Mouse (Mus musculus): ENCODE measurements around the gene Baiap2l1. TPM values are rescaled to one million over a fixed set of nuclear protein-coding genes. Genes with fewer than 3 reads are reported as not detected.

The Baiap2l1 gene
- total and polyA plus RNA-seq, 2 experiments from 2014 or later, result 6.0 to 11.1 TPM

- H3K9ac ChIP-seq (replicated peaks; ENCODE audit: low read depth, low read length), result peak overlapping the region; percentile 65
- H3K36me3 ChIP-seq (replicated peaks; ENCODE audit: control insufficient read depth, insufficient read depth, low read length), result no peaks in the 10 kb centered on the region
- peak overlapping the region; percentile 74 for H3K4me3 ChIP-seq (ENCODE audit: low read depth, low read length)
- no peaks in the 10 kb centered on the region for H3K9me3 ChIP-seq (replicated peaks; ENCODE audit: control insufficient read depth, low read length)
- H3K27me3 ChIP-seq (ENCODE audit: control insufficient read depth, insufficient read depth, low read length), result no peaks in the 10 kb centered on the region
- H3K27ac ChIP-seq (ENCODE audit: low read depth), result peak overlapping the region; percentile 83
- DNase-seq (ENCODE audit: low spot score), result peak; percentile 51
- no peak for TF ChIP-seq EP300 (IDR thresholded peaks at IDR 0.05; ENCODE audit: low read depth)
- TF ChIP-seq CTCF (IDR thresholded peaks at IDR 0.05; ENCODE audit: low read depth), result no peak
- H3K4me1 ChIP-seq (ENCODE audit: control insufficient read depth, insufficient read depth), result 0 out of 2 replicates have a peak, but pooled peaks cover 7% of the 10 kb centered on the region
- peak; percentile 27 for ATAC-seq (ENCODE audit: insufficient read depth, low read depth)
- 2% methylated on average over 25 of the region's 25 CpGs for WGBS
- H3K4me2 ChIP-seq (ENCODE audit: low read depth, low read length), result peak overlapping the region; percentile 86
Observed at GRCm38 (mm10) chr5:144222811-144223502, 135.0 kb downstream of the Baiap2l1 start.

GRCm38 (mm10) chr5:144221305-144221704 is 136.6 kb downstream of the Baiap2l1 start:
- H3K4me1 ChIP-seq (ENCODE audit: control insufficient read depth, insufficient read depth), result 0 out of 2 replicates have a peak, but pooled peaks cover 7% of the 10 kb centered on the region
- WGBS, result 51% methylated on average over 4 of the region's 4 CpGs
- H3K4me2 ChIP-seq (ENCODE audit: low read depth, low read length), result no peak overlapping the region; the same call in 1 of the 2 replicates
- 0 out of 2 replicates have a peak, but pooled peaks cover 6% of the 10 kb centered on the region for H3K36me3 ChIP-seq (replicated peaks; ENCODE audit: control insufficient read depth, insufficient read depth, low read length)
- no peak overlapping the region for H3K4me3 ChIP-seq (ENCODE audit: low read depth, low read length)
- peak; percentile 27 for DNase-seq (ENCODE audit: low spot score)
- H3K9me3 ChIP-seq (replicated peaks; ENCODE audit: control insufficient read depth, low read length), result no peaks in the 10 kb centered on the region
- H3K27ac ChIP-seq (ENCODE audit: low read depth), result peak overlapping the region; percentile 83; the same call in 1 of the 2 replicates
- no peak for TF ChIP-seq CTCF (IDR thresholded peaks at IDR 0.05; ENCODE audit: low read depth)
- no peaks in the 10 kb centered on the region for H3K27me3 ChIP-seq (ENCODE audit: control insufficient read depth, insufficient read depth, low read length)
- no peak for ATAC-seq (ENCODE audit: insufficient read depth, low read depth)
- H3K9ac ChIP-seq (replicated peaks; ENCODE audit: low read depth, low read length), result no peak overlapping the region

- 88% methylated on average over 5 of the region's 5 CpGs for WGBS
- Histone ChIP-seq H3K36me3 (replicated peaks; ENCODE audit: control insufficient read depth, insufficient read depth, low read length) (0 out of 2 replicates have a peak, but pooled peaks cover 6% of the 10 kb centered on the region), H3K9me3 (replicated peaks; ENCODE audit: control insufficient read depth, low read length) (no peaks in the 10 kb centered on the region), H3K4me2 (ENCODE audit: low read depth, low read length) (no peak overlapping the region), H3K4me1 (ENCODE audit: control insufficient read depth, insufficient read depth) (0 out of 2 replicates have a peak, but pooled peaks cover 7% of the 10 kb centered on the region), H3K9ac (replicated peaks; ENCODE audit: low read depth, low read length) (no peak overlapping the region), H3K4me3 (ENCODE audit: low read depth, low read length) (no peak overlapping the region), H3K27ac (ENCODE audit: low read depth) (no peak overlapping the region), H3K27me3 (ENCODE audit: control insufficient read depth, insufficient read depth, low read length) (no peaks in the 10 kb centered on the region)
- TF ChIP-seq EP300 (IDR thresholded peaks at IDR 0.05; ENCODE audit: low read depth), result no peak
- TF ChIP-seq CTCF (IDR thresholded peaks at IDR 0.05; ENCODE audit: low read depth), result no peak
- no peak for ATAC-seq (ENCODE audit: insufficient read depth, low read depth)
- no peak for DNase-seq (ENCODE audit: low spot score)
Observed at GRCm38 (mm10) chr5:144219936-144220335, 138.0 kb downstream of the Baiap2l1 start.

GRCm38 (mm10) chr5:144219306-144219705 is 138.6 kb downstream of the Baiap2l1 start:
- H3K9me3 ChIP-seq (replicated peaks; ENCODE audit: control insufficient read depth, low read length), result no peaks in the 10 kb centered on the region
- 0 out of 2 replicates have a peak overlapping the region, but pooled peaks have one; percentile 3 for H3K27ac ChIP-seq (ENCODE audit: low read depth)
- TF ChIP-seq EP300 (IDR thresholded peaks at IDR 0.05; ENCODE audit: low read depth) (no peak), CTCF (IDR thresholded peaks at IDR 0.05; ENCODE audit: low read depth) (no peak)
- DNase-seq (ENCODE audit: low spot score), result no peak
- ATAC-seq (ENCODE audit: insufficient read depth, low read depth), result no peak
- WGBS, result 67% methylated on average over 12 of the region's 12 CpGs
- 0 out of 2 replicates have a peak, but pooled peaks cover 7% of the 10 kb centered on the region for H3K4me1 ChIP-seq (ENCODE audit: control insufficient read depth, insufficient read depth)
- H3K9ac ChIP-seq (replicated peaks; ENCODE audit: low read depth, low read length), result no peak overlapping the region
- H3K27me3 ChIP-seq (ENCODE audit: control insufficient read depth, insufficient read depth, low read length), result no peaks in the 10 kb centered on the region
- H3K36me3 ChIP-seq (replicated peaks; ENCODE audit: control insufficient read depth, insufficient read depth, low read length), result 0 out of 2 replicates have a peak, but pooled peaks cover 6% of the 10 kb centered on the region
- H3K4me2 ChIP-seq (ENCODE audit: low read depth, low read length), result no peak overlapping the region
- H3K4me3 ChIP-seq (ENCODE audit: low read depth, low read length), result no peak overlapping the region

GRCm38 (mm10) chr5:144218061-144218460 is 139.9 kb downstream of the Baiap2l1 start:
- Histone ChIP-seq H3K36me3 (replicated peaks; ENCODE audit: control insufficient read depth, insufficient read depth, low read length) (peaks cover 16% of the 10 kb centered on the region), H3K27me3 (ENCODE audit: control insufficient read depth, insufficient read depth, low read length) (no peaks in the 10 kb centered on the region), H3K9ac (replicated peaks; ENCODE audit: low read depth, low read length) (no peak overlapping the region), H3K4me1 (ENCODE audit: control insufficient read depth, insufficient read depth) (0 out of 2 replicates have a peak, but pooled peaks cover 7% of the 10 kb centered on the region), H3K9me3 (replicated peaks; ENCODE audit: control insufficient read depth, low read length) (no peaks in the 10 kb centered on the region), H3K4me3 (ENCODE audit: low read depth, low read length) (no peak overlapping the region), H3K27ac (ENCODE audit: low read depth) (no peak overlapping the region), H3K4me2 (ENCODE audit: low read depth, low read length) (no peak overlapping the region)
- TF ChIP-seq CTCF (IDR thresholded peaks at IDR 0.05; ENCODE audit: low read depth) (no peak), EP300 (IDR thresholded peaks at IDR 0.05; ENCODE audit: low read depth) (no peak)
- WGBS, result 83% methylated on average over 7 of the region's 7 CpGs
- ATAC-seq (ENCODE audit: insufficient read depth, low read depth) (no peak), DNase-seq (ENCODE audit: low spot score) (no peak)

Data from heart, postnatal 0 days (tissue).